Mouse (Mus musculus) embryonic stem cell, embryonic (primary cell): Measurements from ENCODE around the gene Ppp1r17.

Source experiments
- CTCF ChIA-PET, 4 experiments: fragments of 300-600 bp in 2 of 4; fragments of 350-600 bp in 2 of 4; sonication (Branson Sonifier 250); formaldehyde crosslinking; loops; one replicate each; lab custom pipeline; 2022; ENCODE audit warnings: inconsistent platforms in 2 of 4; lab: Charles Lee
- POLR2A ChIA-PET, 4 experiments: fragments of 300-600 bp in 2 of 4; fragments of 350-600 bp in 2 of 4; sonication (Branson Sonifier 250); formaldehyde crosslinking; loops; one replicate each; lab custom pipeline; 2022; ENCODE audit warnings: antibody characterized with exemption in 4 of 4, inconsistent platforms in 1 of 4; lab: Charles Lee

The Ppp1r17 gene

DNA sequence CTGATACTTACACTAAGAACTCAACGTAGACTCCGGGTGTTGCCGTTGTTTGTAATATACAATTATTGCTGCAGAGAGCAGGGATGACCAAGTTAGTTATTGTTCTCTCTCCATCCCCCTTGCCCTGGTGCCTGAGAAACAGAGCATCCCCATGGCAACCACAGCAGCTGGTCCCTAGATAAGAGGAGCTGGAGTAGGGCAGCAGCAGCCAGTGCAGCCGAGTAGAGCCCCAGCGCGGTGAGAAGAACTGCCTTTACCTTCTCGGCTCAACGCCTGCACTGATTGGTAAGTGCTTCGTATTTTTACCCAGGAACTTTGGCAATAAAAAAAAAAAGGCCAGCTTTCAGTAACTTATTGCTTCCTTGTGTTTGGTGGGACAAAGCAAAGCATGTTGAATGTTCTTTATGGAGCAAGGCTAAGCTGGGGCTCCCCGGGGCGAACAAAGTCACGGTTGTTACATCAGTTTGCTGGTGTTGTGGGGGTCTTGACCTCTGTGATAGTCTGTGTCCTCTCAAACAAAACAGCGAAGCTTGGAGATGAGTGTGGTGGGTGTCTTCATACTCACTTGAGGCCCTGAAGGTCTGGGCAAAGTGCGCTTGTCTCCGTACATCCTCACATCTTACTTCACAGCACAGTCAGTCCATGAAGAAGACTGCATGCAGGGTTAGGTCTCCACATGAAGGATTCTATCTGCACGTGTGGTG lies at the start of gene Ppp1r17:
TSS of gene Ppp1r17 (plus strand) at position 207 of the 704 bp plus-strand sequence.
- CTCF ChIA-PET, result no interaction called here
- POLR2A ChIA-PET, result no interaction called here

DNA sequence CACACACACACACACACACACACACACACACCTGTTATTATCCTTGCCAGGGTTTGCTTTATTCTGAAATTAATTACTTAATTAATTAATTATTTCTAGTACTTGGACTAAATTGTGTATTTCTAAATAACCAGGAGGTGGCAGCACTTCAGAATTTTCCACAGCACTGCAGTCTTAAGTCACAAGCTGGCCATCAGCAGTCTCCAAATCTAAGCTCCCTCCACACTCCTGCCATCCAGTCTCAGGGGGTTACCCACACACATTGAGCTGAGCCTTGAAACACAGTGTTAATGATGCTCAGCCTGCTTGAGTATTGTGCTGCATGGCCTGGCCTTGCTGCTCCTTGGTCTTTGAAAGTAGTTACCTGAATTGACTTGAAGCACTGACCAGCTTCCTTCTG lies 44.3 kb upstream of the Ppp1r17 start:
- ChIA-PET CTCF (interaction anchor here (0.5 to 1.9 kb wide), 29 partner anchors 11 to 1834 kb away, joined by 3 to 12 read pairs (median 4); no protein-coding TSS in a partner anchor), POLR2A (interaction anchor here in 1 of 4 experiments (0.7 kb wide), 1 partner anchor 111 kb away, joined by 5 read pairs; no protein-coding TSS in a partner anchor)

DNA sequence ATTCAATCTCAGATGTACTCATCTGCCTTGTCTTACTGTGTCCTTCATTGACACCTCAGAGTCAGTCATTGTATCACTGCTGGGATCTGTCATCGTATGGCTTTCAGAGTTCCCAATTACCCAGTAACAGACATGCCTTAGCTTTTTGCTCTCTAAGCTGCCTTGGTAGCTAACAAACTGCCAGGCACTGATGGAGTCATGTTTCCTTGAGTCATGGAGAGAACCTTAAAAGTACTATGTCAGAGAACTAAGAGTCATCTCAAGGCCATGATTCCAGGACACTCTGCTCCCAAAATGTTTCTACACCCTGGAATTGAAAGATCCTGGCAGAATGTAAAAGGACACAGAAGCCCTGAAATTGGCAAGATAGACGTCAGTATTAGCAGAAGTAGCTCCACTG lies 37.5 kb upstream of the Ppp1r17 start:
- ChIA-PET POLR2A (no interaction called here), CTCF (no interaction called here)

GRCm38 (mm10) chr6:56008711-56009110 lies 8.6 kb upstream of the Ppp1r17 start:
- POLR2A ChIA-PET, result no interaction called here
- CTCF ChIA-PET, result no interaction called here

DNA sequence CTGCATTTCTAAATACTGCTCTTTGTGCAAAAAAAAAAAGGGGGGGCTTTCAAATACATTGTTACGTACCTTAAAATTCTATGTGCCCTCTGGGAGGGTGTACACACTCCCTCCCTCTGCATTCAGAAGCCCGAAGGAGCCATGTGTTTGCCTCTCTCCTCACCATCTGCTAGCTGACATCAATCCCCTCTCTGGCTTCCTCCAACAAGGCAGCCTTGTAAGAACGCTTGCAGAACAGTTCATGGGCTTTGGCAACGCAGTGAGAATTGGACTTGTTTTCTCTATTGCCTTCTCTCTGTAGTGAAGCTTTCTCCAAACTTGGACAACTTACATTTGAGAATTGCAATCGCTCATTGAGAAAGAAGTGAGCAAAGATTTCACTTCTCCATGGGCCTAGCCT lies 4.9 kb upstream of the Ppp1r17 start:
- POLR2A ChIA-PET, result interaction anchor here in 1 of 4 experiments (0.7 kb wide), 1 partner anchor 550 kb away, joined by 3 read pairs; no protein-coding TSS in a partner anchor
- CTCF ChIA-PET, result no interaction called here

GRCm38 (mm10) chr6:56019632-56020031 lies 2.3 kb downstream of the Ppp1r17 start:
- CTCF ChIA-PET, result interaction anchor here in 1 of 4 experiments (0.6 kb wide), 1 partner anchor 10 kb away, joined by 3 read pairs; no protein-coding TSS in a partner anchor
- POLR2A ChIA-PET, result no interaction called here

GRCm38 (mm10) chr6:56025533-56025932 lies 8.2 kb downstream of the Ppp1r17 start:
- ChIA-PET CTCF (no interaction called here), POLR2A (no interaction called here)

- CTCF ChIA-PET, result interaction anchor here in 2 of 4 experiments (0.6 to 1.4 kb wide), 3 partner anchors 22 to 507 kb away, joined by 3 to 6 read pairs (median 5); no protein-coding TSS in a partner anchor
- POLR2A ChIA-PET, result no interaction called here
Observed at GRCm38 (mm10) chr6:56027318-56027717, 10.0 kb downstream of the Ppp1r17 start.

DNA sequence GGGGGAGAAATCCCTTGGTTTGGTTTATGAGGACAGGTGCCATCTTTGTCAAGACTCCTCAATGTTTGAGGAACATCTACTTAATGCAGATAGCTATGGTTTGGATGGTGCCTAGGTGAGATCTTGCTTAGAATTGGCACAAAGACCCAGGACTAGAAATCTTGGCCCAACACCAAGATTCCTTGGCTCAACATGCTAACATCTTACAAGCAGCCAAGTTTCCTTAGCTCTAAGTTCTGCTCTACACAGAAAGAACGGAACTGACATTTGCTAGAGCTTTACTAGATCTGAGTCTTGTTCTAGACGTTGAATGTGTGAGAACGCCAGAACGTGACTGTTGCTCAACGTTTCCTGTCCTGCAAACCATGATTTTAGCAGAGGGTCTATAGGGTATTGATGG lies 10.7 kb downstream of the Ppp1r17 start:
- ChIA-PET POLR2A (no interaction called here), CTCF (interaction anchor here in 1 of 4 experiments (1.4 kb wide), 1 partner anchor 21 kb away, joined by 6 read pairs; no protein-coding TSS in a partner anchor)

DNA sequence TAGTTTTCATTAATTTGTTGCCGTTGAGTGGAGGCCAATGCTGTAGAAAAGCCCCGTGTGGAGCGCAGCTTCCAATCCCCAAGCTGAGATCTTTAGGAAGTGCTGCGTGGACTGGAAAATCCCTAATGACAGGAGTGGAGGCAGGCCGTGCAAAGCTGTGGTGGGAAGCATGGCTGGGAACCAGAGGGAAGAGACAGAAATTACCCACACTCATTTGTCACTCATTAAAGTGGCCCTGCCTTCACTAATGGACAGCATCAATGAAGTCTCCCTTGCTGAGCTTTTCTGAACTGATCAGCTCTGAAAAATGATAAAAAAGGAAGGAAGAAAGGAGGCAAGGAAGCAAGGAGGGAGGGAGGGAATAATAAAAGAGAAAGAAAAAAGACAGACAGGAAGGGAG lies 12.7 kb downstream of the Ppp1r17 start:
- POLR2A ChIA-PET, result no interaction called here
- CTCF ChIA-PET, result interaction anchor here in 2 of 4 experiments (0.6 kb wide), 2 partner anchors 10 to 200 kb away, joined by 3 read pairs; no protein-coding TSS in a partner anchor

GRCm38 (mm10) chr6:56032231-56032630 lies 14.9 kb downstream of the Ppp1r17 start:
- CTCF ChIA-PET, result interaction anchor here in 2 of 4 experiments (0.7 to 1.4 kb wide), 2 partner anchors 17 to 633 kb away, joined by 3 read pairs; no protein-coding TSS in a partner anchor
- POLR2A ChIA-PET, result no interaction called here

GRCm38 (mm10) chr6:56035054-56035453 lies 17.8 kb downstream of the Ppp1r17 start:
- ChIA-PET CTCF (interaction anchor here in 2 of 4 experiments (0.8 to 1.1 kb wide), 2 partner anchors 14 to 515 kb away, joined by 4 to 5 read pairs; no protein-coding TSS in a partner anchor), POLR2A (no interaction called here)

DNA sequence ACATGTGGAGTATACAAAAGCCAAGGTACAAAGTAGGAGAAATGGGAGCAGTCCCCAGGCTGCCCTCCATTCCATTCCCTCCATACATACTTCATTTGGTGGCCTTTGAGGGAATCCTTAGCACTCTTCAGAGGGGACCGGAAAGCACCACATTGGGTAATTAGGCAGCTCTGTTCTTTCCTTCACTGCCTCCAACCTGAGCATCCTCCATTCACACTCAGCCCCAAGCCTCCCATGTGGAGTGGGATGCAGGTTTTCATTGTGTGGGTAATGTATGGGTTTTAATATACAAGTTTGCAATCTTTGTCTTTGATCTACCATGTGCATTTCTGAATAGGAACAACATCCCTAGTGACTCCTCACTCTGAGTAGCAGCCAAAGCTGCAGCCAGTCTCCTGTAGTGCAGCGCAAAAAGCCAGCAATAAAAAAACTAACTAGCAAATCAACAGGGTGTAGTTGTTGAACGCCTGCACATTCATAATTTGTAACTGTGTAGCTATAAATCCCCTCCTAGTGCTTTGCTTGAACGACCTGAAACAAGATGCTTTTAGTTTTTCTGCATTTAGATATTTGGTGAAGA lies 22.3 kb downstream of the Ppp1r17 start:
- CTCF ChIA-PET, result interaction anchor here in 3 of 4 experiments (1.8 to 2.4 kb wide), 4 partner anchors 10 kb away, joined by 4 to 9 read pairs (median 8); no protein-coding TSS in a partner anchor
- POLR2A ChIA-PET, result no interaction called here

DNA sequence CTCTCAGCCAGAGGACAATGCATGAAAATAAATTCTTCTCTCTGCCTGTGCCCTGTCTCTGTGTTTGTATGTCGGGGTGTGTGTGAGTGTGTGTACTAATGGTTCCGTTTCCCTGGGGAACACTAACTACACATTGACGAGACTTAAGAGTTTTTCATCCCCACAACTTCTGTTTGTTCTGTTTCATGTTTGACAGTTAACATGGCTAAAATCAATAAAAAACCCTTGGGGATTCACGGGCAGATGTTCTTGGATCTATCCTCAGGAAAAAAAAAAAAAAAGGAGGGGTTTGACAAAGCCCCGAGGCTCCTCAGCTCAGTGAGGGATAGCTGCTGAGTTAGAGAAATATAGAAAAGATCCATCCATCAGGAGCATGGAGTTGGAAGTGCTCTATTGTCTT lies 27.0 kb downstream of the Ppp1r17 start:
- ChIA-PET POLR2A (no interaction called here), CTCF (no interaction called here)

- ChIA-PET POLR2A (no interaction called here), CTCF (no interaction called here)
Observed at GRCm38 (mm10) chr6:56044716-56045115, 27.4 kb downstream of the Ppp1r17 start.

GRCm38 (mm10) chr6:56048580-56048979 lies 31.3 kb downstream of the Ppp1r17 start:
- CTCF ChIA-PET, result interaction anchor here (0.5 to 2.1 kb wide), 31 partner anchors 8 to 996 kb away, joined by 3 to 37 read pairs (median 4); partner anchors contain the start of gene Pde1c (in 1 of the 4)
- POLR2A ChIA-PET, result no interaction called here

DNA sequence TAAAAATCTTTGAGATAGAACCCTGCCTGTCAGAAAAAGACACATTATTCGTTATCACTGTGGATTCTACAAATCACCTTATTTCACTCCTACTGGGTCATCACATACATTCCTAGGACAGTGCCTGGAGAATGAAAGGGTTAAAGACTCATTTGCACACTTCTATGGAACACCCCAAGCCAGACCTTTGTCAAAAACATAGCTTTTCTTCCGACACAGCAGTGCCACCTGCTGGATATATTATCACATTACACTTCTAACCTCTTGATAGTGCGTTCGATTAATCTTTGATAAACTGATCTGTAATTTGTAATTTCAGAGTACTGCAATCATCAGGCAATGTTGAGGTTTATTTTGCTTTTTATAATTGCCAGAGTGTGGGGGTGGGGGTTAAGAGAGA lies 31.8 kb downstream of the Ppp1r17 start:
- ChIA-PET CTCF (interaction anchor here (0.5 to 2.1 kb wide), 39 partner anchors 8 to 1771 kb away, joined by 3 to 37 read pairs (median 4); partner anchors contain the start of gene Pde1c (in 1 of the 4)), POLR2A (interaction anchor here in 2 of 4 experiments (0.7 to 0.9 kb wide), 2 partner anchors 106 to 642 kb away, joined by 3 read pairs; no protein-coding TSS in a partner anchor)

GRCm38 (mm10) chr6:56063736-56064135 lies 46.4 kb downstream of the Ppp1r17 start:
- CTCF ChIA-PET, result interaction anchor here in 3 of 4 experiments (0.6 to 1.5 kb wide), 4 partner anchors 14 to 544 kb away, joined by 3 to 5 read pairs (median 4); no protein-coding TSS in a partner anchor

GRCm38 (mm10) chr6:56066632-56067282 lies 49.5 kb downstream of the Ppp1r17 start:
- POLR2A ChIA-PET, result no interaction called here

More at GRCm38 (mm10) chr6:56063736-56064135, 46.4 kb downstream of the Ppp1r17 start:
- POLR2A ChIA-PET, result no interaction called here

More at GRCm38 (mm10) chr6:56066632-56067282, 49.5 kb downstream of the Ppp1r17 start:
- CTCF ChIA-PET, result interaction anchor here (0.5 to 0.9 kb wide), 8 partner anchors 16 to 929 kb away, joined by 3 to 5 read pairs (median 3); no protein-coding TSS in a partner anchor
